Mouse (Mus musculus): ENCODE results near the gene Nell2.

DNA sequence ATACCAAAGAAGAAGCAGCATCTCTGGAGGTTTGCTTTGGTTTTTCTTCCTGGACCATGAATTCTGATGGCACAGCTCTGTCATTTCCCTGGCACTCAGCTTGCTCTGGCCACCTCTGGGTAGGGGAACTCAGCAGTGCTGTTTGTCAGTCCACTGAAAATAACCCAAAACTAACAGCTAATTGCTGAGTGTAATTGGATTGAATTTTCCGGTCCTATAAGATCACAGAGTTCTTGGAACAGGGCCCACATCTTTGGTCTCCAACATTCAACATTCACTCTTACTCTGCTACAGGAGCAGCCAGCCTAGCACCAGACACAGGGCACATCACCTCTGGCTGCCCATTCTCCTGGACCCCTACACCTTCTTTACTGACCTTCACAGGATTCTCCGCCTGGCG lies 287.2 kb downstream of the Nell2 start:
- TF ChIP-seq CTCF (IDR thresholded peaks at IDR 0.05; ENCODE audit: low read depth) (no peak), EP300 (IDR thresholded peaks at IDR 0.05; ENCODE audit: low read depth) (no peak)

All from liver, postnatal 0 days (tissue).